Mouse (Mus musculus) lung, adult 2 months (tissue): Measurements from ENCODE around the gene Stxbp2. TPM values are rescaled to one million over a fixed set of nuclear protein-coding genes. Genes with fewer than 3 reads are reported as not detected.
"Not testable (repeated sequence)": the region's sequence is repeated elsewhere in the genome, so short reads cannot be mapped to it uniquely, and the experiment has no call there.

Source experiments
- DNase-seq: peaks from one replicate; pipeline ENCODE4 v3.0.0; 2022
- H3K4me1 ChIP-seq: fragments of 200-500 bp; 2 replicates; pipeline ENCODE4 v1.6.1; 2011; ENCODE audit warnings: low read length; ENCODE audit not compliant: control insufficient read depth, insufficient read depth
- H3K4me3 ChIP-seq: fragments of 200-500 bp; replicated peaks from 2 replicates; pipeline ENCODE3; 2011; ENCODE audit warnings: low read depth, mild to moderate bottlenecking, control low read depth, low read length; ENCODE audit errors: extremely low read depth
- CTCF ChIP-seq: fragments of 200-500 bp; IDR thresholded peaks from 2 replicates; pipeline ENCODE4 v1.5.1; 2011; ENCODE audit warnings: mild to moderate bottlenecking, low read length, control low read depth; ENCODE audit not compliant: insufficient read depth
- POLR2A ChIP-seq: fragments of 200-500 bp; IDR thresholded peaks from 2 replicates; pipeline ENCODE4 v1.6.1; 2011; ENCODE audit warnings: low read depth, mild to moderate bottlenecking, control low read depth, low read length, borderline replicate concordance; ENCODE audit errors: extremely low read depth
- WGBS: fragments of 180-500 bp; shearing (Covaris S2); methylation state at CpG from one replicate; pipeline ENCODE4 v1.1.7; 2018; 5-methylcytosine and 5-hydroxymethylcytosine counted together
- polyA plus RNA-seq: library from polyadenylated mRNA; depleted of rRNA; stranded (reverse); fragments of >200 nt; gene quantifications from 2 replicates; pipeline ENCODE4 v1.2.3, GENCODE M21; 2012; rRNA removed

Gene Stxbp2
- polyA plus RNA-seq = 115 and 153 TPM in 2 replicates

DNA sequence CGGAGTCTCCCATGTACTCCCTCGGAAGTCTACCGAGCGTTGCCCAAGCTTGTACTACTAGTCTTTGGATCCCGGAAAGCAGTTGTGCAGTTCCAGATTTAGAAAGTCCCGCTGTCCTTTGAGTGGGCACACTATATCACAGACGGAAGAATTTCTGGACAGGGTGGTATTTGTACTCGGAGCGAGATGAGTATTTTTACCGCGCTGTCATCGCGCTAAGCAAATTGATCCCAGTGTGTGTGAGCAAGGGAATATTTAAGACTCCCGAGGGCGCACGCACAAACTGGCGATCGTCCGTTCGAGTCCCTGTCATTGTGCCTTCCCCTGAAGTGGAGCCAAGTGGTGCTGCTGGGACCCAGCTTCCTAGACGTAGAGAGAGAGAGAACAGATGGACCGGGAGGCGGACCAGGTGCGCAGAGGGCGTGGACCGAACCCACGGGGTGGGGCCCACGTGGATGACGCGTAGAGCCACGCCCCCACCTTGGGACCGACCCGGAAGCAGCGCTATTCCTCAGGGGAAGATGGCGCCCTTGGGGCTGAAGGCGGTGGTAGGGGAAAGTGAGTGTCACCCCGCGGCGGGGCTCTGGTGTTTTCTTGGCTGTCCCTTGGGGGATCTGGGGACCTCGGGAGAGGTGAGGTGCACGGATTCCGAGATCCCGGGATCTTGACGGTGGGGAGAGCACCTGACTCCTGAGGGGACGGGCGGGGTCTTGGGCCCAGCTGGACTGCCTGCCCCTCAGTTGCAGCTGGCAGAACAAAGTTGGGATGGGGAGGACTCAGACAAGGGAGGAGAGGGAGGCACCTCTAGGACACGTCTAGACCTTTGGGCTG lies at the start of gene Stxbp2:
Gene Stxbp2, plus strand, starts transcription at position 309 of the 831 bp plus-strand sequence.
- TF ChIP-seq CTCF = no peak
- peak; percentile 64; the same call in 1 of the 2 replicates for TF ChIP-seq POLR2A
- DNase-seq = peak; percentile 79
- H3K4me1 ChIP-seq = no peaks in the 10 kb centered on the region
- H3K4me3 ChIP-seq = peak within 1 kb of the TSS; percentile 81
- 5% methylated on average over 47 of the region's 47 CpGs for WGBS

DNA sequence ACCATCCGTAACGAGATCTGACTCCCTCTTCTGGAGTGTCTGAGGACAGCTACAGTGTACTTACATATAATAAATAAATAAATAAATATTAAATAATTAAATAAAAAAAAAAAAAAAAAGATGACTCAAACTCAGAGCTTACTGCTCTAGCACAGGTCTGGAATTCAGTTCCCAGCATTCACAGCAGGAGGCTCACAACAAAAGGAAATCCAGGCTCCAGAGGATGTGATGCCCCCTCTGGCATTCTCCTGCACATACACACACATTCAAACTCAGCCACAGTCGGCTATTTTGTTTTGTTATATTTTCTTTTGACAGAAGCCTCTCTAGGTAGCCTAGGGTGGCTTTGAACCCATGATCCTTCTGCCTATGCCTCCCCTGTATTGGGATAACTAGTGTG lies 48.8 kb upstream of the Stxbp2 start:
- not testable (repeated sequence) for H3K4me1 ChIP-seq, H3K4me3 ChIP-seq, DNase-seq
- WGBS = 72% methylated on average over 3 of the region's 3 CpGs

DNA sequence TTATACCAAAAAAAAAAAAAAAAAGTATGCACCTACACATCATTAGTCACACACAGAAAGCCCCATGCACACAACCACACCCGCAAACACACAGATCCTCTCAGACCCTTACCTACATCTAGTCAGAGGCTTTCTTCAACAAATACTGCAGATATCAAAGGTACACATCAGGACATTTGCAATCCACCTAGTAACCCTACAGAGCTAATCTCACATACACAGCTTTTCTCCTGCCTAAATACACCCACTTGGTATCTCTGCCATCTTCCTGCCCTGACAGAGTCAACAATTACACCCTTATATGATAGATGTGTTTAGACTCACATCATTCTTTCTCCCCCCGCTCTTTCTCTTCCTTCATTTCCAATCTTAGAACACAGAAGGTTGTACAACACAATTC lies 44.3 kb upstream of the Stxbp2 start:
- TF ChIP-seq POLR2A = no peak
- TF ChIP-seq CTCF = no peak
- no peak for DNase-seq
- Histone ChIP-seq H3K4me3 (no peak overlapping the region), H3K4me1 (no peaks in the 10 kb centered on the region)
- WGBS = 79% methylated on average over 2 of the region's 2 CpGs

DNA sequence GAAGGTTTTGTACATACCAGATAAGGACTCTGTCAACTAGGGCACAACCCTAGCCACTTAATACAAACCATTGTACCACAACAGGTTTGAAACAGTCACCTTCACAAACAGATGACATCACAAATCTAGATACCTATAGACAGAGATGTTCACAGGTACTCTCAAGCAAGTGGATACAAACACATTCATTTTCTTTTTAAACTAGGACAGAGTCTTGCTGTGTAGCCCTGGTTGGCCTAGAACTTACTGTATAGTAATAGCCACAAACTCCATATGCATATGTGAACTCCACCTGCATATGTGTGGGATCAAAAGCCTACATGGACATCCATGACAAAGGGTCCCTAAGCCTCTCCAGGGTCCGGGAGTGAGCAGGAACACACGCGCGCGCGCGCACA lies 43.8 kb upstream of the Stxbp2 start, which contains the start of gene Camsap3:
Gene Camsap3, plus strand, starts transcription at position 301 of the 398 bp plus-strand sequence.
- TF ChIP-seq POLR2A (no peak), CTCF (no peak)
- peak within 1 kb of the TSS; percentile 65 for H3K4me3 ChIP-seq
- DNase-seq = no peak
- 4% methylated on average over 7 of the region's 7 CpGs for WGBS
- H3K4me1 ChIP-seq = no peaks in the 10 kb centered on the region

DNA sequence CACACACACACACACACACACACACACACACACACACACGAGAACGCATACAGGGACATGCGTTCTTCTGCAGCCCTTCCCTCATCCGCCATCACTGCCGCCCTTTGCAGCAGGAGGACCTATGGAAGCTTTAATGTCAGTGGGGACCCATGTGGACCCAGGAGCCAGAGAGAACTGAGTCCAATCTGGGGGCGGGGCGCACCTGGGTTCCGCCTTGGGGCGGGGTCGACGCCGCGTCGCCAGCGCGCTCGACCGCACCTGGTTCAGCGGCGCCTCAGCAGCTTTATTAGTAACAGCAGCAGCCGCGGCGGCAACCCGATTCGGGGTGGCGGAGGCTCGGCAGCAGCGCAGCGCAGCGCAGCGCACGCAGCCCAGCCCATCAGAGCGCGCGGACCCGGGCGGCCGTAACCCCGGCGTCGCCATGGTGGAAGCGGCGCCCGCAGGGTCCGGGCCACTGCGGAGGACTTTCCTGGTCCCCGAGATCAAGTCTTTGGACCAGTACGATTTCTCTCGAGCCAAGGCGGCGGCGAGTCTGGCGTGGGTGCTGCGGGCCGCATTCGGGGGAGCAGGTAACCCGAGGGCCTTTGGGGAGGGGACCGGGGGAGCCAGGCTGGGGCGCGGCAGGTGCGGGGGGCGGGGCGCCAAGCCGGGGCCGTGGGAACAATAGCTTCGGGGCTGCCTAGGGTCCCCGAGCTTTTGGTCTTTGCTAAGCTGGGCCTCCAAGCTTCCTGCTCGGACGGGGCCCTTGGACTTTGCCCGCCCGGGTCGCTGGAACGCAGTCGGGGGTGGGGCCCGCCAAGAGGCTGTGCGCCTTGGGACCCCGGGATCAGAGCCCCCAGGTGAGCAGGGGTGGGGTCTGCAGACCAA lies 43.1 kb upstream of the Stxbp2 start:
- WGBS = under 1% methylated on average over 77 of the region's 77 CpGs
- DNase-seq = peak; percentile 70
- no peak for TF ChIP-seq CTCF
- peak; percentile 58; the same call in 1 of the 2 replicates for TF ChIP-seq POLR2A
- peak overlapping the region; percentile 65 for H3K4me3 ChIP-seq
- no peaks in the 10 kb centered on the region for H3K4me1 ChIP-seq

DNA sequence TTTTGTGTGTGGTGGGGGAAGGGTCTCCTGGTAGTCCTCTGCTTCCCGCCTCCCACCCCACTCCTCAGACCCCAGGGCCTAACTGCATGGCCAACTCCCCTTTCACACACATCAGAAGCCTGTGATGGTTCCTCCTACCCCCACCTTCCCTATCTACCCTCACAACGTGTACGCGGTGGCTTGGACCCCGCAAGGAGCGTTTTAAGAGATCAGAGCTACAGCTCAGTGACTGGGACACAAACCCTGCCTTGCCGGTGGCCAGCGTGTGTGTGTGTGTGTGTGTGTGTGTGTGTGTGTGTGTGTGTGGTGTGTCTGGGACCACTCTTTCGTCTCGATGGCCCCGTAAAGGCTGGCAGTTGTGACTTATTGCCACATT lies 42.5 kb upstream of the Stxbp2 start:
- Histone ChIP-seq H3K4me3 (peak overlapping the region; percentile 63), H3K4me1 (no peaks in the 10 kb centered on the region)
- 13% methylated on average over 11 of the region's 11 CpGs for WGBS
- DNase-seq = no peak
- TF ChIP-seq POLR2A (no peak), CTCF (no peak)

DNA sequence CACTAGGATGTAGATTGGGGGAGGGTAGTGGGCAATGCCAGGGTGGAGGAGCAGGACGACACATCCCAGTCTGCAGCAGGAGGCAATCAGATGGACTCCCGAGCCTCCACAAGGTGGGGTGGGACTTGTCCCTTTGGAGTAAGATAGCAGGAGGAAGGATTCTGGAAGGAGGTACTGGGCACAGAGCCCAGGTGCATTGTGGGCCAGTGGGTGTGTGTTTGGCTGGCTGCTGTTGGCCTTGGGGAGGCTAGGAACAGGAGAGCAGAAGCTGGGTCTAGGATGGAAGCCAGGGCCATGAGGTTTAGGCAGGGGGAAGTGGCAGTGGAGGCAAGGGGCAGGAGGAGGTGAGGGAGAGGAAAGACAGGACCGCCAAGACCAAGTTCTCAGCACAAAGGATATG lies 37.3 kb upstream of the Stxbp2 start:
- Histone ChIP-seq H3K4me1 (no peaks in the 10 kb centered on the region), H3K4me3 (no peak overlapping the region)
- TF ChIP-seq POLR2A (no peak), CTCF (no peak)
- WGBS = 55% methylated on average over 3 of the region's 3 CpGs
- no peak for DNase-seq

DNA sequence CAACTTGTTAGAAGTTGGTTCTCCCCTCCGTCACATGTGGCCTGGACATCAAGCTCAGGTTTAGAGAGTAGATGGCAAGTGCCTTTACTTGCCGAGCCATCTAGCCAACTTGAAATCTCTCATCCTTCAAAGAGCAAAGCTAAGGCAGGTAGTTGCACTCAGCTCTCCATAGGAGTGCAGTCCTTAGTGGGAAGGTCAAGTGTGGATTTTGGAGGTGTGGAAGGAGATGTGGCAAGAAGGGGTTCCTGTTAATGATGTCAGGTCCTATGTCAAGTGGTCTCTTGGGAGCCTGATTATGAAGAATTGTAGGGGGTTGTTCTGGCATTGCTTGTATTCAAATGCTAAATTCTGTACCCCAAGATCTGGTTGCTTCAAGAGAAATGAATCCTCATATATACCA lies 36.3 kb upstream of the Stxbp2 start:
- no peak for DNase-seq
- H3K4me1 ChIP-seq = no peaks in the 10 kb centered on the region
- TF ChIP-seq POLR2A (no peak), CTCF (no peak)
- no peak overlapping the region for H3K4me3 ChIP-seq
- 71% methylated on average over 2 of the region's 2 CpGs for WGBS

DNA sequence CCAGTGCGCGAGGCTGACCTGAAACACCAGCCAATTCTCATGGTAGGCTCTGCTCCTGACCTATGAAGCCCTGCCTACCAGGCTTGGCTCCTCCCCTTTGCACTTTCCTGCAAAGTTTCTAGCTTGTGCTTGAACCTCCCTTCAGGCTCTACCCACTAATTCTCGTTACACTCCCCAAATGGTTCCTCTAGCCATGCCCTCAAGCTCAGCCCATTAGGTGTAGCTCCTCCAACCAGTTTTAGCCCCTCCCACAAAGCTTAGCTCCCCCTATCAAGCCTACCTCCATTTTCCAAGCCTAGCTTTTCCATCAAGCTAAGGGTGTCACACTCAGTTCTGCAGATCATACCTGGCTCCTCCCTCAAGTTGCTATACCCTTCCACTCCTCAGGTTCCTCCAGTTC lies 32.7 kb upstream of the Stxbp2 start:
- 76% methylated on average over 3 of the region's 3 CpGs for WGBS
- no peak for DNase-seq
- Histone ChIP-seq H3K4me3 (no peak overlapping the region), H3K4me1 (no peaks in the 10 kb centered on the region)
- TF ChIP-seq CTCF = no peak
- TF ChIP-seq POLR2A = no peak
